Mouse (Mus musculus) limb, embryonic 13.5 days (tissue): ENCODE measurements around the gene Fam227a. TPM values are rescaled to one million over a fixed set of nuclear protein-coding genes. Genes with fewer than 3 reads are reported as not detected.

Experiments used
- microRNA-seq: library from miRNA; unstranded; fragments of <30 nt; microRNA quantifications from one replicate; pipeline ENCODE4, GENCODE M21; 2016
- polyA plus RNA-seq: library from polyadenylated mRNA; unstranded; fragments of >200 nt; fragmentation: Nextera tagmentation; extraction: Ambion mirVana; gene quantifications from 2 replicates; pipeline ENCODE4 v1.2.1, GENCODE M21; 2015

Gene Fam227a
- polyA plus RNA-seq, 1 experiment from 2014 or later, result 1.4 TPM

Small RNA genes lying within 50 kb of the gene (microRNA-seq; reads per million reads assigned to microRNA genes)
- not detected for gene Gm27903

Other genes with a start within 250 kb of the Fam227a start
- gene Csnk1e, start 203.4 kb downstream of the Fam227a start, polyA plus RNA-seq, result 109 and 116 TPM in 2 replicates
- not detected in 2 replicates for gene Kcnj4, start 153.7 kb downstream of the Fam227a start, polyA plus RNA-seq
- gene Kdelr3, start 142.5 kb downstream of the Fam227a start, polyA plus RNA-seq, result 123 and 133 TPM in 2 replicates
- gene Ddx17, start 112.2 kb downstream of the Fam227a start, polyA plus RNA-seq, result 62.3 and 62.9 TPM in 2 replicates
- 2.7 and 3.2 TPM in 2 replicates for gene Dmc1, start 53.8 kb downstream of the Fam227a start, polyA plus RNA-seq
- gene Cby1, start 243 bp upstream of the Fam227a start, polyA plus RNA-seq, result 55.1 and 59.5 TPM in 2 replicates
- gene Tomm22, start 11.9 kb upstream of the Fam227a start, polyA plus RNA-seq, result 221 and 226 TPM in 2 replicates
- gene Josd1, start 29.0 kb upstream of the Fam227a start, polyA plus RNA-seq, result 24.8 and 26.7 TPM in 2 replicates
- gene Gtpbp1, start 31.9 kb upstream of the Fam227a start, polyA plus RNA-seq, result 37.1 and 40.8 TPM in 2 replicates
- 5.5 and 7.8 TPM in 2 replicates for gene Sun2, start 83.6 kb upstream of the Fam227a start, polyA plus RNA-seq
- gene Dnal4, start 118.9 kb upstream of the Fam227a start, polyA plus RNA-seq, result 69.5 and 74.1 TPM in 2 replicates
- gene Nptxr, start 145.8 kb upstream of the Fam227a start, polyA plus RNA-seq, result 2.7 and 2.9 TPM in 2 replicates
- 0.46 and 0.60 TPM in 2 replicates for gene Npcd, start 175.3 kb upstream of the Fam227a start, polyA plus RNA-seq
- gene Cbx6, start 175.7 kb upstream of the Fam227a start, polyA plus RNA-seq, result 45.4 and 54.5 TPM in 2 replicates
- gene Apobec3, start 232.7 kb upstream of the Fam227a start, polyA plus RNA-seq, result 13.5 and 14.1 TPM in 2 replicates